Mouse (Mus musculus) neural tube, embryonic 13.5 days (tissue): ENCODE data around the gene Kazn. TPM values are rescaled to one million over a fixed set of nuclear protein-coding genes. Genes with fewer than 3 reads are reported as not detected.

ENCODE experiments used
- ATAC-seq: fragments of 200-750 bp; cut with Nextera tagmentation; 2 replicates; pipeline ENCODE4 v1.8.0; 2017; ENCODE audit warnings: low read depth, mild to moderate bottlenecking, moderate TSS enrichment, moderate library complexity
- H3K27ac ChIP-seq: fragments of 300-500 bp; sonication (generic); replicated peaks from 2 replicates; pipeline ENCODE4 v1.5.1; 2015; ENCODE audit warnings: moderate library complexity, mild to moderate bottlenecking, inconsistent platforms
- H3K27me3 ChIP-seq: fragments of 300-500 bp; sonication (generic); 2 replicates; pipeline ENCODE4 v1.6.1; 2015; ENCODE audit warnings: mild to moderate bottlenecking, inconsistent platforms
- H3K36me3 ChIP-seq: fragments of 300-500 bp; sonication (generic); 2 replicates; pipeline ENCODE4 v1.6.1; 2015; ENCODE audit warnings: mild to moderate bottlenecking, inconsistent platforms
- H3K4me1 ChIP-seq: fragments of 300-500 bp; sonication (generic); replicated peaks from 2 replicates; pipeline ENCODE4 v1.6.1; 2015; ENCODE audit warnings: inconsistent platforms
- H3K4me2 ChIP-seq: fragments of 300-500 bp; sonication (generic); 2 replicates; pipeline ENCODE4 v1.6.1; 2015; ENCODE audit warnings: inconsistent platforms, mild to moderate bottlenecking, moderate library complexity
- H3K4me3 ChIP-seq: fragments of 300-500 bp; sonication (generic); 2 replicates; pipeline ENCODE4 v1.5.1; 2015; ENCODE audit warnings: mild to moderate bottlenecking, inconsistent platforms
- H3K9ac ChIP-seq: fragments of 300-500 bp; sonication (generic); 2 replicates; pipeline ENCODE4 v1.6.1; 2015; ENCODE audit warnings: moderate library complexity, mild to moderate bottlenecking, inconsistent platforms
- H3K9me3 ChIP-seq: fragments of 300-500 bp; sonication (generic); 2 replicates; pipeline ENCODE4 v1.6.1; 2016; ENCODE audit warnings: inconsistent platforms
- WGBS: fragments of 180-500 bp; shearing (Covaris S2); methylation state at CpG from one replicate; pipeline ENCODE4 v1.1.7; 2015; 5-methylcytosine and 5-hydroxymethylcytosine counted together
- polyA plus RNA-seq: library from polyadenylated mRNA; unstranded; fragments of >200 nt; fragmentation: Nextera tagmentation; extraction: Ambion mirVana; gene quantifications from 2 replicates; pipeline ENCODE4 v1.2.1, GENCODE M21; 2015

Kazn gene
- polyA plus RNA-seq, 1 experiment from 2014 or later: 18.9 TPM

DNA sequence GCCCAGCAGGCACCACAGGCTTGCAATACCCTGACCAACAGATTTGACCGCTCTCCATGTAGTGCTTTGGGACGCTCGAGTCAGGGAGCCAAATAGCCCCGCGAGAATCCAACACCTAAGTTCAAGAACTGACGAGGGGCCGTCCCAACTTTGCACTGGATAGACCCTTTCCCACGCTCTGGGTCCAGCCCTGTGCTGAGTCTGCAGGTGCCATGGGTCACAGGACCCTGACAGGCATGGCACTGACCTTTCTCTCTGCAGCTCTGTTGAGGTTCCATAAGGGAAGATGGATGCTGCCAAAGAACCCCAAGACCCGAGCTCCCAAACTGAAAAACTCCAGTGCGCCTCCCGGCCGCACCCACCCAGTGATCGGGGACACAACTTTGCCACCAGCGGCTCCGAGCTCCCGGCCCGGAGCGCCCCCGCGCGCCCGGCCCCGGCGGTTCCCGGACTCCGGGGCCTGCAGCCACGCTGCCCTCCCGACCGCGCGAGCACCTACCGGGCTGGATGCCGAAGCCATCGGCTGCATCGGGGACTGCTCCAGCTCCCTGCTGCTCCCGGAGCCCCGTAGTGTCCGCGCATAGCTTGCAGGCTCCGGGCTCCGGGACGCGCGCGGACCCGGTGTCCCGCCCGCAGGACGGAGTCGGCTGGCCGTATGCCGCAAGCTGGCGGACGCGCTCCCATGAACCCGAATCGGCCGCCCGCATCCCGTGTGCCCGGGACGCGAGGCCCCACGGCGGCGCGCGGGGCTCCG is 538 bp downstream of the Kazn start:
- Histone ChIP-seq H3K4me1 (peaks cover 37% of the 10 kb centered on the region), H3K9me3 (no peaks in the 10 kb centered on the region), H3K4me2 (peak overlapping the region; percentile 97), H3K27me3 (peaks cover 11% of the 10 kb centered on the region), H3K36me3 (no peaks in the 10 kb centered on the region), H3K27ac (no peak overlapping the region), H3K4me3 (peak overlapping the region; percentile 61), H3K9ac (peak overlapping the region; percentile 79)
- peak; percentile 80 for ATAC-seq
- under 1% methylated on average over 69 of the region's 69 CpGs for WGBS

DNA sequence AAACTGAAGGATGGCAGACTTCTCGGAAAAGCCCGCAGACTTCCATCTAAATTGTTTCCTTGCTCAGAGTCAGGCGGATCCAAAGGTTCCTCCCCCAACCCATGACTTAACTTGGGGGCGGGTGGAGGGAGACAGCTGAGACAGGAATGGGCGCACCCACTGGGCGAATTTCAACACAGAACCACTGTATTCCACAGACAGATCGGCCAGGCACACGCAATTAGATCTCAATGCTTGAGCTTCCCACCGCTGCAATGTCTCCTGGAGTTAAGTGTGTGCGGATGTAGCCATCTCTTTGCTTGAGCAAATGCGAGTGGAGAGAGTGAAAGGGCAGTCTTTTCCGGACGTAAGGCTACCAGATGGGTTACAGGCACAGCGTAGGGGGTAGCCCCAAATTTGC is 1.2 kb downstream of the Kazn start:
- Histone ChIP-seq H3K4me1 (peaks cover 37% of the 10 kb centered on the region), H3K36me3 (no peaks in the 10 kb centered on the region), H3K9ac (peak overlapping the region; percentile 79), H3K9me3 (no peaks in the 10 kb centered on the region), H3K27me3 (peaks cover 11% of the 10 kb centered on the region), H3K4me3 (peak overlapping the region; percentile 61), H3K4me2 (peak overlapping the region; percentile 97), H3K27ac (no peak overlapping the region)
- WGBS: 19% methylated on average over 14 of the region's 14 CpGs
- no peak; the same call in 1 of the 2 replicates for ATAC-seq

DNA sequence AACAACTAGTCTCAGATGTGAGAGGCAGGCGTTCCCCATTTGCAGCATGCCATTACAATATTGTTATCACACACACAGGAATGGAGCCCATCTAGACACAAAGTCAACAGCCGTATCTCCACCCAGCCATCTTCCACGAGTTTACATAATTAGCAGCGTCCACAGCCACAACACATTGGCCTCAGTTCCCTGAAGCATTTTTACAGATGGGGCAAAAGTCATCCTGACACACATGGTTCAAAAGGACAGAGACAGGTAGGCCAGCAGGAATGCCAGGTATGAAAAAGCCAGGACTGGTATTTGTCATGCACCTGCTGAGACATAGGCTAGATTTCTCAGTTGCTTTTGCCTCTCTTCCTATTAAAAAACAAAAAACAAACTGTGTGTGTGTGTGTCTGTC is 2.5 kb downstream of the Kazn start:
- Histone ChIP-seq H3K4me2 (no peak overlapping the region), H3K27me3 (peaks cover 11% of the 10 kb centered on the region), H3K4me1 (peaks cover 37% of the 10 kb centered on the region), H3K27ac (no peak overlapping the region), H3K4me3 (no peak overlapping the region), H3K36me3 (no peaks in the 10 kb centered on the region), H3K9me3 (no peaks in the 10 kb centered on the region), H3K9ac (no peak overlapping the region)
- WGBS: 83% methylated on average over 4 of the region's 4 CpGs
- no peak for ATAC-seq

DNA sequence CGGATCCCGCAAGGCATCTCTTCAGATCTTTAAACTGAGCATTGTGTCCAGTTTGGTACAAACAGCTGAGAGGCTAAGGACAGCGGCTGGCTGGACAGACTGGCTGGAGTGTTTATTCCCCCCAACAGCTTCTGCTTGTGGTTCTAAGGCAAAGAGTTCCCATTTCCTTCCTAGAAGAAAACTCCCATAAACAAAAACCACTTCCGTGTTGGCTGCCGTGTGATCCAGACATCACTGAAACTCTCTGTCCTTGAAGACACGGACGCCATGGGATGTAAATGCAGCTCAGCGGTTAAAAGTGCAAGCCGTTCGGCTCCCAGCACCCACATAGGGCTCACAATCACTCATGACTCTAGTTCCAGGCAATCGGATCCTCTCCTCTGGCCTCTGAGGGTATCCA is 3.8 kb downstream of the Kazn start:
- peaks cover 31% of the 10 kb centered on the region for H3K4me1 ChIP-seq
- WGBS: 82% methylated on average over 11 of the region's 11 CpGs

DNA sequence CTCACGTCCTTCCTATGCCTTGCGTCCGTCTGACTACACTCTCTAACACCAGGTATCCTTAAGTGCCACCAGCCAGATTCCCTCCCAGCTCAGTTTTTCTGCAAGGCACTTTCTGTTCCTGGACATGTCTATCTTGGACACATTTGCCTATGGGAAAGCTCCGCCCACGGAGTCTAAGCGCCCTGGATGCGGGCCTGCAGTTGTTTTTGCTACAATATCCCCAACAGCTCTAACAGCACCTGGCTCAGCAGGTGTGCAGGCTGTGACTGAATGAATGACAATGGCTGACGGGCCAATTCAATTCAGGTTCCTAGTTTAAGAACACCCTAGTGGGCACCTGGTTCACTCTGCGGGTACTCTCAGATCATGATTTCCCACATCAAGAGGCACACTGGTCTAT is 4.4 kb downstream of the Kazn start:
- Histone ChIP-seq H3K4me2 (no peak overlapping the region), H3K4me1 (peaks cover 26% of the 10 kb centered on the region), H3K27ac (no peak overlapping the region), H3K36me3 (no peaks in the 10 kb centered on the region), H3K9me3 (no peaks in the 10 kb centered on the region), H3K27me3 (peaks cover 11% of the 10 kb centered on the region), H3K9ac (no peak overlapping the region), H3K4me3 (no peak overlapping the region)
- no peak for ATAC-seq
- WGBS: 68% methylated on average over 9 of the region's 9 CpGs

More for the DNA sequence above, 3.8 kb downstream of the Kazn start:
- Histone ChIP-seq H3K9ac (no peak overlapping the region), H3K36me3 (no peaks in the 10 kb centered on the region), H3K27me3 (peaks cover 11% of the 10 kb centered on the region), H3K27ac (no peak overlapping the region), H3K4me3 (no peak overlapping the region), H3K4me2 (no peak overlapping the region), H3K9me3 (no peaks in the 10 kb centered on the region)
- no peak for ATAC-seq

DNA sequence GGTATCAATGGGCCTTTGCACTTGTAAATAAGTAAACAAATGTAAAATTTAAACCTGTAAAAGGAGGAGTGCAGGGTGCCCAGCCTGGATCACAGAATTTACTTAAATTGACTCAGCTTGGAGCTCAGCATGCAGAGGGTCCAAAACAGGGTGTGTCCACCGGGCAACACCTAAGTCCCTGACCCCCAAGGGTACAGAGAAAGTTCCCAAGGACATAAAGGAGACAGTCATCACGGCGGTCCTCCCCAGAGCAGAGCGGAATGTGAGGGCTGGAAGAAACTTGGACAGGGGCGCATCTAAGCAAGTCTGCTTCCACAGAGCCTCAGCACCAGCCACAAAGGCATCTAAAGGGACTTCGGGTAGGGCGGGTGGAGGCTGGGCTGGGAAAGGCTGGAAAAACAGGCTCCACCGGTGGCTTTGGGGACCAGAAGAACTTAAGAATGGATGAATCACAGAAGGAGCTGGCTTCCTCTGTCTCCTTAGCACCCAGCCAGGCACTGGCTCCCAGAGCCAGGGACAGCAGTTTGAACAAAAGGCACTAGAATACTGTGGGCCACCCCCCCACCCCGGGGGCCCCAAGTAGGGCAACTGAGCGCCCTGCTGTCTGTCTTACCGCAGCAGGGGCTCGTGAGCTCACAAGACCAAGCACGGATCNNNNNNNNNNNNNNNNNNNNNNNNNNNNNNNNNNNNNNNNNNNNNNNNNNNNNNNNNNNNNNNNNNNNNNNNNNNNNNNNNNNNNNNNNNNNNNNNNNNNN is 10.2 kb downstream of the Kazn start:
- Histone ChIP-seq H3K27me3 (no peaks in the 10 kb centered on the region), H3K9me3 (no peaks in the 10 kb centered on the region), H3K4me2 (no peak overlapping the region), H3K4me3 (no peak overlapping the region), H3K4me1 (peaks cover 16% of the 10 kb centered on the region), H3K36me3 (no peaks in the 10 kb centered on the region), H3K27ac (no peak overlapping the region), H3K9ac (0 out of 2 replicates have a peak overlapping the region, but pooled peaks have one; percentile 26)
- no peak for ATAC-seq
- 51% methylated on average over 13 of the region's 13 CpGs for WGBS

DNA sequence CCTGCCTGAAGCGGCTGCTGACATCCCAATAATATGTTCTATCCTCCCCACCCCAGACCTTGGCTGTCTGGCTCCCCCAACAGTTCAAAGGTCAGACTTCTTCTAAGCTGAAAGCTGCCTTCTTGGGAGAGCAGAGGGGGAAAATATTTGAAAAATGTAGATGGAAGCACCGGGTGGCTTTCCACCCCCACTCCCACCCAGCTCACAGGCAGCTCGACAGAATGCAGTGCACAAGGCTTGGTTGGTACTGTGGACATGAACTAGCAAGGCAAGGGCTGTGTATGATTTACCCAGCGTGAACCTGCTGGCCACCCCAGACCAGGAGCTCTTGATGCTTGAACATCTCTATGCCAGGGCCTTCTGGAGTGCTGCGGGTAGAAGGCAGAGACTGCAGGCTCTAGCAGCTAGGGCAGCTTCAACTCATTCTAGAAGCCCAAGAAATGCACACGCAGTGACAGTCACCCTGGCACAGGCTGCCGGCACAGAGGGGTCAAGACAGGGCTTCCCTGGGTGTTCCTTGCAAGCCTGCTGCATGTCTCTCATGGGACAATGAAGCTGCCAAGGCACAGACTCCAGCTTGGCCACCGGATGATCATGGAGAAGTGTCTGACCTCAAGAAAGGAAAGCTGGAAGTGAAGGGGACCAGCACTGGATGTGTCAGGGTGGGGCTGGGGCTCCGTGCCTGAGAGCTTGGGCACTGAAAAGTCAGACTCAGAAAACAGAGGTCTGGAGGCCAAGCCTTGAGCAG is 15.1 kb downstream of the Kazn start:
- no peak overlapping the region for H3K4me3 ChIP-seq
- no peak overlapping the region for H3K27ac ChIP-seq
- no peaks in the 10 kb centered on the region for H3K9me3 ChIP-seq
- no peak overlapping the region for H3K9ac ChIP-seq
- H3K4me1 ChIP-seq: peaks cover 35% of the 10 kb centered on the region
- H3K36me3 ChIP-seq: no peaks in the 10 kb centered on the region
- 76% methylated on average over 9 of the region's 9 CpGs for WGBS
- no peak overlapping the region for H3K4me2 ChIP-seq
- H3K27me3 ChIP-seq: no peaks in the 10 kb centered on the region
- ATAC-seq: no peak

DNA sequence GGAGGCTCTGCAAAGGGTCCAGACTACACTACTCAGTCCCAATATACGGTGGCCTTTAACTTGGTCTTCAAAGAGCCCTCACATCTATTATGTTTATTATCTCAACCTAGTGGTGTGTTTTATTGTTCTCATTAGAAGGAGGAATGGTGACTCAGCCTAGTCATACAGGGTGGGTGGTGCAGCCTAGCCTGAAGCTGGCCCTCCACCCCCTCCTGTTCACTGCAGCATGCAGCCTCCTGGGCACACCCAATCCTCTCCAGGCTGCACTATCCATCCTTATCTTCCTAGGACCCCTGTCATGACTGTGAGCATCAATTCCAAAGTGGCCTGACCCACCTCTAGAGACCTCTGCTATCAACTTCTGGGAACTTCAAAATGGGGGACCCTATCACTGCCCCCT is 16.8 kb downstream of the Kazn start:
- WGBS: 59% methylated on average over 1 of the region's 1 CpGs
- Histone ChIP-seq H3K4me2 (no peak overlapping the region), H3K9me3 (no peaks in the 10 kb centered on the region), H3K4me1 (peaks cover 34% of the 10 kb centered on the region), H3K27me3 (no peaks in the 10 kb centered on the region), H3K27ac (no peak overlapping the region), H3K4me3 (no peak overlapping the region), H3K36me3 (no peaks in the 10 kb centered on the region), H3K9ac (no peak overlapping the region)
- ATAC-seq: 0 out of 2 replicates have a peak, but pooled peaks have one; percentile 33

DNA sequence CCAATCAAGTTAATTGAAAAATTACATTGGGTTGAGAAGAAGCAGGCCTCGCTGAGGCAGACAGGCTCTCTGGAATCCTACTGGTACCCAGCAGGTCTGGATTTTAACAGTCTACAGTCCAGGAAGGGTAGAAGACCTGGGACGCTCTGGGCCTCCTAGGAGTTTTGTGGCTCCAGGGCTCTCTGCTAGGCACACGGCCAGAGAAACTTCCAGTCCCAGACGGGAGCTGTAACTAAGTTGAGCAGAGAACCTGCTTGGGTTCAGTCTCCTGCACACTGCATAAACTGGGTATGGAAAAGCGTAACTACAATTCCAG is 17.5 kb downstream of the Kazn start:
- H3K27ac ChIP-seq: 0 out of 2 replicates have a peak overlapping the region, but pooled peaks have one; percentile 13
- ATAC-seq: no peak
- WGBS: 57% methylated on average over 5 of the region's 5 CpGs

DNA sequence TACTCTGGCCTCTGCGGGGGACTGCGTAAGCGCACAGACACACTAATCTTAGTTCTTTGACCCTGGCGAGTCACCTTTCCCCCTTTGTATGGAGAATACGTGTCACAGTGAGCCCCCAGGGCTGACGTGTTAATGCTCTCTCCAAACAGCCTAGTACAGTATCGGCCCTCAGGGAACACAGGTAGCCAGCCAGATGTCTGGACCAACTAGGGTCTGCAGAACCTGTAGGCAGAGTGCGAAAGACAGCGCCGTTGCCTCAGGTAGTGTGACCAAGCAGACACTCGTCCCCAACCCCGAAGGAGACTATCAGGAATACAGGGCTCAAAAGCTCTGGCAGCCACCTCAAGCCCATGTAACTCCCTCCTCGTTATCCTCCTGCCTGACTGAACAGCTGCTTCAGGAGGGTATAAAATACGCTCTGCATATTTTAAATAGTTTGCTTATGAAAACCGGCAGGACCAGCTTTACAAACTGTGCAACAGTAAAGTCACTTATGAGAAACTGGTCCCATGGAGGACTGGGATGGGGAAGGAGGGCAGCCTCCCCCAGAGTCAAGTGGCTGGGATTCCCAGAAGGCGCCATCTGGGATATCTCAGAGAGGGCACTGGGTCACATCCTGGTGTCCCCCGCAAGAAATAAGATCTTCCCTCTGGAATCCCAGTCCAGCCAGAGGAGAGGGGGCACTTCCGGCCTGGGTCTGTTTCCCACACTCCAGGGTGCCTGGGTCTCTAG is 18.0 kb downstream of the Kazn start:
- 65% methylated on average over 18 of the region's 18 CpGs for WGBS
- no peaks in the 10 kb centered on the region for H3K9me3 ChIP-seq
- H3K27me3 ChIP-seq: no peaks in the 10 kb centered on the region
- H3K4me3 ChIP-seq: no peak overlapping the region
- peaks cover 34% of the 10 kb centered on the region for H3K4me1 ChIP-seq
- H3K27ac ChIP-seq: 0 out of 2 replicates have a peak overlapping the region, but pooled peaks have one; percentile 13
- H3K4me2 ChIP-seq: no peak overlapping the region
- ATAC-seq: no peak
- H3K9ac ChIP-seq: no peak overlapping the region
- no peaks in the 10 kb centered on the region for H3K36me3 ChIP-seq

More for the DNA sequence above, 17.5 kb downstream of the Kazn start:
- H3K9me3 ChIP-seq: no peaks in the 10 kb centered on the region
- no peaks in the 10 kb centered on the region for H3K27me3 ChIP-seq
- peaks cover 34% of the 10 kb centered on the region for H3K4me1 ChIP-seq
- no peak overlapping the region for H3K4me3 ChIP-seq
- H3K9ac ChIP-seq: no peak overlapping the region
- no peaks in the 10 kb centered on the region for H3K36me3 ChIP-seq
- H3K4me2 ChIP-seq: no peak overlapping the region

DNA sequence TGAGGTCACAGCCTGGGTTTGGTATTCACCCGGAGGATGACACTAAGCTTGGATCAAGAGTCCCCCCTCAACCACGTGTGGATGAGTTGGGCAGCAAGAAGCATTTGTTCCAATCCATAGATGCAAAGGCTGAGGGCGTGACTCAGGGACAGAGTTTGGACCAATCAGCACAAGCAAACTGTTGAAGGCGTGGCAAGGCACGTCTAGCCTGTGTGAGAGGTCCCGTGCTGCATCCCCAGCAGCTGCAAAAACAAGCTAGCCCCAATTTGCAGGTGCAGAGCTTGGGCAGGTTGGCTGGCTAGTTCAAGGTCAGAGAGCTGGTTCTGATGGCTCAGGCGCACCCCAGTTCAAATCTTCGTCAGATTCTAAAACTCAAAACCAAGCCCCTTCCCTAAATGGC is 20.2 kb downstream of the Kazn start:
- Histone ChIP-seq H3K9me3 (no peaks in the 10 kb centered on the region), H3K4me1 (peaks cover 31% of the 10 kb centered on the region), H3K9ac (no peak overlapping the region), H3K4me2 (no peak overlapping the region), H3K36me3 (no peaks in the 10 kb centered on the region), H3K4me3 (no peak overlapping the region), H3K27me3 (no peaks in the 10 kb centered on the region), H3K27ac (no peak overlapping the region)
- ATAC-seq: no peak
- 66% methylated on average over 8 of the region's 8 CpGs for WGBS
